Mouse (Mus musculus): ENCODE measurements around the gene Myo10. TPM values are rescaled to one million over a fixed set of nuclear protein-coding genes. Genes with fewer than 3 reads are reported as not detected.

Gene Myo10
- polyA plus RNA-seq, 1 experiment from 2014 or later, result 39.8 TPM

DNA sequence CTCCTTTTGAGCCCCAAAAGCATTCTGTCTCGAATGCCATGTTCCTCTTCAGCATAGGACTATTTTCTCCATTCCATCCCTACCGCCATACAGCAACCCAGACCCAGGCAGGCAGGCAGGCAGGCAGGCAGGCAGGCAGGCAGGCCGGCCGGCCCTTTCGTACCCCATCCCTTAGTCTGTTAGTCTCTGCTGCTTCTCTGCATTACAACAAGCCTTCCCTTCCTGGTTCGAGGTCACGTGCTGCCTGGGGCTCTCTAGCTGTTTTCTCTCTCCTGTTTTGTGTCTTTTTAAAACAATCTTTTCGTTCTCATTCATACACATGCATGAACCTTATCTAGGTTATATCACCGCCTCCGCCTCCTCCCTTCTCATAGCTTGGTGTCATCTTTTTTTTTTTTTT, 149.5 kb downstream of the Myo10 start:
- Histone ChIP-seq H3K4me3 (no peak overlapping the region), H3K27ac (no peak overlapping the region), H3K9me3 (no peaks in the 10 kb centered on the region), H3K4me1 (peaks cover 32% of the 10 kb centered on the region), H3K27me3 (no peaks in the 10 kb centered on the region), H3K36me3 (0 out of 2 replicates have a peak, but pooled peaks cover 10% of the 10 kb centered on the region), H3K4me2 (replicated peaks) (no peak overlapping the region), H3K9ac (no peak overlapping the region)
- no peak for ATAC-seq (ENCODE audit: insufficient number of reproducible peaks, insufficient read depth, low FRiP score, low TSS enrichment)
- 84% methylated on average over 10 of the region's 10 CpGs for WGBS

DNA sequence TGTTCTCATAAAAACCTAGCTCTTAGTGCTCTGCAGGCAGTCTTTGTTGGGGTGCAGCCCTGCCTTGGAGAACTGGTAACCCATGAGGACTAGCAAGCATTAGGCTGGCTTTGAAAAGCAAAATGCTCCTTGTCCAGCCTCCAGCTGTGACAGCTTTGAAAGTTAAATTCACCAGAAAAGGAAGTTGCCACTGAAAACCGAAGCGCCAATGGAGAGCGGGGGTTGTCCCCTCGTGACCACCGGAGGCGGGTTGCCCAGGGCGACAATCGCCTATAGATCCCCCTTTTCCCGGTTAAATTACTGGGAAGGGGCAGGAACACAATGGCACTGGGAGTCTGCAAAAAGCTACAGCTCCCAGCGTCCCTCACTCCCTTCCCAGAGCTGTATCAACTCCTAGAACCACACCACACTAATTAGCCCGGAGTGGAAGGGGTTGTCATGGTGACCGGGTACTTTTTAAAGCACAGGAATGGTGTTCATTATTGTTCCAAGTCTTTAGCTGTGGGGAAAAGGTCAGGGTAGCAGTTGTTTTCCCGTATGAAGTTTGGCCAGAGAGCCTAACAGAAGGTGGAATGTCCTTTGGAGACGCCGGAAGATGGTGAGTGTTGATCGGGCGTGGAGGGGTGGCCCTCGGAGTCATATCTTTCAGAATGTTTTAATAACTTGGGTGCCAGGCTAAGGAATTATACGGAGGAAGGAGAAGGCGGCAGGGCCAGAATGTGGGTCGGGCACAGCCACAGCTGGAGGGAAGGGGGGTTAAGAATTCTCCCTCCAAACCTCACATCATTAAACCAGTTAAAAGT, 151.6 kb downstream of the Myo10 start:
- Histone ChIP-seq H3K36me3 (peaks cover 25% of the 10 kb centered on the region; the same call in 1 of the 2 replicates), H3K4me1 (peaks cover 24% of the 10 kb centered on the region), H3K27ac (peak overlapping the region; percentile 85), H3K9ac (peak overlapping the region; percentile 40), H3K4me2 (replicated peaks) (peak overlapping the region; percentile 56), H3K27me3 (no peaks in the 10 kb centered on the region), H3K4me3 (peak overlapping the region; percentile 39), H3K9me3 (no peaks in the 10 kb centered on the region)
- WGBS, result 4% methylated on average over 21 of the region's 21 CpGs
- ATAC-seq (ENCODE audit: insufficient number of reproducible peaks, insufficient read depth, low FRiP score, low TSS enrichment), result peak; percentile 79

DNA sequence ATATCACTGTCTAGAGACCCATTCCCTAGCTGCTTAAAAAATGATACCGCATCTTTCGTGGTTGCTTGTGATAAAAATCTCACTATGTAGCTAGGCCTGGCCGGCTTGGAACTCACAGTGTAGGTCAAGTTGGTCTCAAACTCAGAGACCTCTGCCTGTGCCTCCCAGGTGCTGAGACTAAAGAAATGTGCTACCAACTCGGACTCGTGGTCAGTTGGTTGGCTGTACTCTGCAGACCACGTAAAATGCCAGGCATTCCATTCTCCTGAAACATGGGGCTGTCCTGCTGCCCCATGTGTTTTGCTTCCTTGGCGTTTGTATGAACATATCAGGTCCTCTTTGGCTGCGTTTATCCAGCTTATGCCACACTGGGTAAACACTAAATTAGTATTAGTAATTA, 156.6 kb downstream of the Myo10 start:
- Histone ChIP-seq H3K9me3 (no peaks in the 10 kb centered on the region), H3K27me3 (no peaks in the 10 kb centered on the region), H3K27ac (no peak overlapping the region), H3K4me1 (peaks cover 17% of the 10 kb centered on the region), H3K9ac (no peak overlapping the region), H3K4me3 (no peak overlapping the region), H3K36me3 (peaks cover 62% of the 10 kb centered on the region), H3K4me2 (replicated peaks) (no peak overlapping the region)
- ATAC-seq (ENCODE audit: insufficient number of reproducible peaks, insufficient read depth, low FRiP score, low TSS enrichment), result no peak
- WGBS, result 79% methylated on average over 8 of the region's 8 CpGs

DNA sequence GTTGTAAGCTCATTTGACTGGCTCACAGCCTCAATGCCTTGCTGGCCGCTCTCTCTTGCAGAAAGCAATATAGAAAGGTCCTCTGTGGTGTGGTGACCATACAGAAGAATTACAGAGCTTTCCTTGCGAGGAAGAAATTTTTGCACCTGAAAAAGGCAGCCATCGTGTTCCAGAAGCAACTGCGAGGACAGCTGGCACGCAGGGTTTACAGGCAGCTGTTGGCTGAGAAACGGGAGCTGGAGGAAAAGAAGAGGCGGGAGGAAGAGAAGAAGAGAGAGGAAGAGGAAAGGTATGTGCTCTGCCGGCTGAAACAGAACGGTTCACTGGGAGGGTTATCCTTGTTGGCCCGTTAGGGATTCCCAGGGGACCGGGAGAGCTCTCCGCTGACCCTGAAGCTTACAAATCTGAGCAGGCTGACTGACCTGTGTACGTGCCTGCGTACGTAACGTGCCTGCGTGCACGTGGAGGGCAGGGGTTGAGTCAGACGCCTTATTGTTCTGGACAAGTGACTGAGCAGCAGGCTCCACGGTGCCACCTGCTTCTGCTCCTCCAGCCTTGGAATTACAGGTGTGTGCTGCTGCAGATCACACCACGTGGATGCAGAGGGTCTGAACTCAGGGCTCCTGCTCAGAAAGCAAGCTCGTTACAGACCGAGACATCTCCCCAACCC, 157.3 kb downstream of the Myo10 start:
- no peak for ATAC-seq (ENCODE audit: insufficient number of reproducible peaks, insufficient read depth, low FRiP score, low TSS enrichment)
- 80% methylated on average over 23 of the region's 23 CpGs for WGBS
- no peak overlapping the region for H3K9ac ChIP-seq
- H3K27ac ChIP-seq, result no peak overlapping the region
- H3K4me3 ChIP-seq, result no peak overlapping the region
- H3K27me3 ChIP-seq, result no peaks in the 10 kb centered on the region
- H3K36me3 ChIP-seq, result peaks cover 69% of the 10 kb centered on the region
- H3K4me1 ChIP-seq, result peaks cover 10% of the 10 kb centered on the region
- no peak overlapping the region for H3K4me2 ChIP-seq (replicated peaks)
- no peaks in the 10 kb centered on the region for H3K9me3 ChIP-seq

DNA sequence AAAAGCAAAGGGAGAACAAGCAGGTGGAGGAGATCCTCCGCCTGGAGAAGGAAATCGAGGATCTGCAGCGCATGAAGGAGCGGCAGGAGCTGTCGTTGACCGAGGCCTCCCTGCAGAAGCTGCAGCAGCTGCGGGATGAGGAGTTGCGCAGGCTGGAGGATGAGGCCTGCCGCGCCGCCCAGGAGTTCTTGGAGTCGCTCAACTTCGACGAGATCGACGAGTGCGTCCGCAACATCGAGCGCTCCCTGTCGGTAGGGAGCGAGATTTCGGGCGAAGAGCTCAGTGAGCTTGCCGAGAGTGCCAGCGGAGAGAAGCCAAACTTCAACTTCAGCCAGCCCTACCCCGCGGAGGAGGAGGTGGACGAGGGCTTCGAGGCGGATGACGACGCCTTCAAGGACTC, 158.7 kb downstream of the Myo10 start:
- Histone ChIP-seq H3K4me3 (no peak overlapping the region), H3K9me3 (no peaks in the 10 kb centered on the region), H3K9ac (no peak overlapping the region), H3K4me1 (no peaks in the 10 kb centered on the region), H3K4me2 (replicated peaks) (no peak overlapping the region), H3K27ac (no peak overlapping the region), H3K36me3 (peaks cover 83% of the 10 kb centered on the region), H3K27me3 (no peaks in the 10 kb centered on the region)
- 88% methylated on average over 33 of the region's 33 CpGs for WGBS
- no peak for ATAC-seq (ENCODE audit: insufficient number of reproducible peaks, insufficient read depth, low FRiP score, low TSS enrichment)

DNA sequence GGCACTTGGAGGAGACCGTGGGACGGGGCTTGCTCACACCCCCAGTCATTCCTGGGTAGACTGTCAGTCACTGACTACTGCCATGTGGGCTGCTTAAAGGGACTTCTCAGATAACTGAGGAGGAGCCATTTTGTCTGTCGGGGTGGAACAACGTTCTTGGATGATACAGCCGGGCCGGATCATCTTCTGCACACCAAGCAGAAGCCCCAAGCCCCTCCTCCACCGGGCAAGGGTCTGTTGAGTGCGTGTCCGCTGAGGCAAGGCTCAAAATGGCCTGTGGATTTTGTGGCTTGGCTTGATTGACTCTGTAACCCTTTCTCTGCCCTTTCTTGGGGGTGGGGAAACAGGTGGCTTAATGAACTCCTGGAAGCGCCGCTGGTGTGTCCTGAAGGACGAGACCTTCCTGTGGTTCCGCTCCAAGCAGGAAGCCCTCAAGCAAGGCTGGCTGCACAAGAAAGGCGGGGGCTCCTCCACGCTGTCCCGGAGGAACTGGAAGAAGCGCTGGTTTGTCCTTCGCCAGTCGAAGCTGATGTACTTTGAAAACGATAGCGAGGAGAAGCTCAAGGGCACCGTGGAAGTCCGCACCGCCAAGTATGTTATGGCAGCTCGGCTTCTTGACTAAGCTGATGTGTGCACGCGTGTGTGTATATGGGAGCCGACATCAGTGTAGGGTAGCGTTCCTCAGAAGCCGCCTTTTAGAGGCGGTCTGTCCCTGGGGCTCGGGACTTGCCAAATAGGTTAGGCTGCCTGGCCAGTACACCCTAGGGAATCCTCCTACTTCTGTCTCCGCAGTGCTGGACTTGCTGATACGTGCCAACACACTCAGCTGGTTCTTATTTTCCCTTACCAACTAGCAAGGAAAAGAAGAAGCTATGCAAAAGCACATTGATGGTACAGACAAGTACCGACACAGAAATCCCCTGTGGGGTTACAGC, 163.4 kb downstream of the Myo10 start:
- no peak overlapping the region for H3K27ac ChIP-seq
- 87% methylated on average over 35 of the region's 35 CpGs for WGBS

DNA sequence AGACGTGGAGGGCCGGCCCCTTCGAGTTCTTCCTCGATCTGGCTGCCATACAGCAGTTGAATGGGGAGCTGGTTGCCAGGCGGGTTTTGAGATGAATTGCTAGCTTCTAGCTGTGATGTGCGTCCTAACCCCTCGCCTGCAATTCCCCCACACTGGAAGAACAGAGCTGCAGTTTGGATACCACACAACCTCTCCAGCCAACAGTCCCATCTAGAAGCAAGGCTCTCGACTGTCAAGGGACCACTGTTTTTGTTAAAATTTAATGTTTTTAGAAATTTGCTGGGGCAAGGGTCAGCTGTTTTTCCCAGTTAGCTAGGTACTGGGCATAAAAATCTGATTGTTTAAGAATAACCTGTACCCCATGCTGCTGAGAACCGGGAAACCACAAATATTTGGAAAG, 165.1 kb downstream of the Myo10 start:
- 52% methylated on average over 9 of the region's 9 CpGs for WGBS
- H3K27ac ChIP-seq, result peak overlapping the region; percentile 46; the same call in 1 of the 2 replicates
- H3K4me2 ChIP-seq (replicated peaks), result no peak overlapping the region
- no peaks in the 10 kb centered on the region for H3K27me3 ChIP-seq
- H3K4me3 ChIP-seq, result no peak overlapping the region
- peaks cover 5% of the 10 kb centered on the region; the same call in 1 of the 2 replicates for H3K4me1 ChIP-seq
- ATAC-seq (ENCODE audit: insufficient number of reproducible peaks, insufficient read depth, low FRiP score, low TSS enrichment), result no peak
- no peak overlapping the region for H3K9ac ChIP-seq
- H3K36me3 ChIP-seq, result peaks cover 78% of the 10 kb centered on the region
- H3K9me3 ChIP-seq, result no peaks in the 10 kb centered on the region

More for the DNA sequence above, 163.4 kb downstream of the Myo10 start:
- Histone ChIP-seq H3K9ac (no peak overlapping the region), H3K4me2 (replicated peaks) (no peak overlapping the region), H3K36me3 (peaks cover 88% of the 10 kb centered on the region), H3K9me3 (no peaks in the 10 kb centered on the region), H3K27me3 (no peaks in the 10 kb centered on the region), H3K4me3 (no peak overlapping the region), H3K4me1 (peaks cover 5% of the 10 kb centered on the region; the same call in 1 of the 2 replicates)
- ATAC-seq (ENCODE audit: insufficient number of reproducible peaks, insufficient read depth, low FRiP score, low TSS enrichment), result no peak

DNA sequence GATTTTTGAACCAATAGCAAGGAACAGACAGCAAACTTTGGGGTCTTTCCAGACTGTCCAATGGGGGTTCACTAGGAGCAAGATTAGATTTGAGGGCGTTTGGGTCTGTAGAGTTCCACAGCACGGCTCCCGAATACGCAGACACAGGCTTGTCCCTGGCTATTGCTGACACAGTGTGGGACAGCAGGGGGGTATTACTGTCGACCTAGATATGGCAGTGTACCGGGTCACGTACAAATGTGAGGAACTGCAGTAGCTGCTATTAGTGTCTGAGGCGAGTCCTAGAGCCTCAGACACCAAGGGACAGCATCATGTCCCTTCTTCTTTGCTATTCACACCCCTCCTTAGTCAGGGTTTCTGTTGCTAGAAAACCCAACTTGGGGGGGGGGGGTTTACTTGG, 165.6 kb downstream of the Myo10 start:
- ATAC-seq (ENCODE audit: insufficient number of reproducible peaks, insufficient read depth, low FRiP score, low TSS enrichment), result no peak
- Histone ChIP-seq H3K27ac (peak overlapping the region; percentile 63; the same call in 1 of the 2 replicates), H3K9me3 (no peaks in the 10 kb centered on the region), H3K4me3 (no peak overlapping the region), H3K4me1 (peaks cover 5% of the 10 kb centered on the region; the same call in 1 of the 2 replicates), H3K36me3 (peaks cover 78% of the 10 kb centered on the region), H3K4me2 (replicated peaks) (no peak overlapping the region), H3K9ac (no peak overlapping the region), H3K27me3 (no peaks in the 10 kb centered on the region)
- WGBS, result 71% methylated on average over 8 of the region's 8 CpGs

DNA sequence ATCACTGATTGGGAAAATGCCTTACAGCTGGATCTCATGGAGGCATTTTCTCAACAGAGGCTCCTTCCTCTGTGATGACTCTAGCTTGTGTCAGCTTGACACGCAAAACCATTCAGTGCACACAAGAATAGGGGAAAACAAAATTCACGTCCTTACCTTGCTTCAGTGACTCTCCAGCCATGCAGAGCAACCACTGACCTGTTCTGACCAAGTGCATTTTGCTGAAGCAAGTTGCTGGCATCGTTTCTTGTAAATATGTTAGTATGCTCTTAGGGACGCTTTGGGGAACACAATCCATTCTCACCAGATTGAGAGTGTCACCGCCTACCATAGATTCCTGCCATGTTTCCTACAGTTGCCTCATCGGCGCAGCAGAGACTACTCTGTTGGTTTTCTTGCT, 166.2 kb downstream of the Myo10 start:
- Histone ChIP-seq H3K9me3 (no peaks in the 10 kb centered on the region), H3K4me2 (replicated peaks) (no peak overlapping the region), H3K9ac (no peak overlapping the region), H3K4me3 (no peak overlapping the region), H3K36me3 (peaks cover 79% of the 10 kb centered on the region), H3K27ac (peak overlapping the region; percentile 63; the same call in 1 of the 2 replicates), H3K27me3 (no peaks in the 10 kb centered on the region), H3K4me1 (peaks cover 5% of the 10 kb centered on the region; the same call in 1 of the 2 replicates)
- WGBS, result 92% methylated on average over 7 of the region's 7 CpGs
- ATAC-seq (ENCODE audit: insufficient number of reproducible peaks, insufficient read depth, low FRiP score, low TSS enrichment), result no peak

DNA sequence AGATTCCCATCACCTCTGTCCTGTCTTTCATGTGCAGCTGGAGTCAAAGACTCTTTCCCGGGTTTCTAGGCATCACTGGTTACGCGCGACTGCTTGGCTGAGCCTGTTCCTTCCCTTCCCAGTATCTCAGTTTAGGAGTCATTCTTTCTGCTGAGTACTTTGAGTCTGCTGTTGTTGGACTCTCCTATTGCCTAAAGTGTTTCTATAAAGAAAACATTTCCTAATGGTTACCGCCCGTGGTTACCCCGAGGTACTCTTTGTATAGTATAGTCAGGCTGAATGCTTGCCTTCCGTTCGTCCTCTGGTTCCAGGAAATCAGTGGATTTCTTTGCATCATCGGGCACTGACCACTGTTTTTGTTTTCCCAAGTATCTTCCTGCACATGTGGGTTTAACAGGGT, 166.9 kb downstream of the Myo10 start:
- 0 out of 2 replicates have a peak overlapping the region, but pooled peaks have one; percentile 0 for H3K27ac ChIP-seq
- no peak overlapping the region for H3K4me3 ChIP-seq
- 83% methylated on average over 10 of the region's 10 CpGs for WGBS
- peaks cover 79% of the 10 kb centered on the region for H3K36me3 ChIP-seq
- ATAC-seq (ENCODE audit: insufficient number of reproducible peaks, insufficient read depth, low FRiP score, low TSS enrichment), result no peak
- no peaks in the 10 kb centered on the region for H3K9me3 ChIP-seq
- no peak overlapping the region for H3K9ac ChIP-seq
- H3K4me2 ChIP-seq (replicated peaks), result no peak overlapping the region
- no peaks in the 10 kb centered on the region for H3K27me3 ChIP-seq
- peaks cover 8% of the 10 kb centered on the region; the same call in 1 of the 2 replicates for H3K4me1 ChIP-seq

All from embryonic facial prominence, embryonic 12.5 days (tissue).